Mouse (Mus musculus) olfactory bulb, adult 2 months (tissue): ENCODE data around the gene Lsm14a. TPM values are rescaled to one million over a fixed set of nuclear protein-coding genes. Genes with fewer than 3 reads are reported as not detected.
A peak's percentile ranks its signal among the peaks of the same experiment; 100 is the strongest.
"Not testable (repeated sequence)": the region's sequence is repeated elsewhere in the genome, so short reads cannot be mapped to it uniquely, and the experiment has no call there.

ENCODE experiments used
- H3K27ac ChIP-seq: fragments of 200-500 bp; 2 replicates; pipeline ENCODE4 v1.5.1; 2012; ENCODE audit warnings: low read depth, low read length; ENCODE audit not compliant: insufficient read depth
- H3K4me1 ChIP-seq: fragments of 200-500 bp; 2 replicates; pipeline ENCODE4 v1.6.1; 2012; ENCODE audit warnings: low read length; ENCODE audit not compliant: control insufficient read depth, insufficient read depth
- H3K4me3 ChIP-seq: fragments of 200-500 bp; 2 replicates; pipeline ENCODE4 v1.5.1; 2012; ENCODE audit warnings: mild to moderate bottlenecking, low read depth, low read length, moderate library complexity; ENCODE audit not compliant: insufficient read depth
- CTCF ChIP-seq: fragments of 200-500 bp; IDR thresholded peaks from 2 replicates; pipeline ENCODE4 v1.5.1; 2012; ENCODE audit warnings: low read depth, mild to moderate bottlenecking, low read length, moderate library complexity; ENCODE audit not compliant: insufficient read depth
- POLR2A ChIP-seq: fragments of 200-500 bp; IDR thresholded peaks from 2 replicates; pipeline ENCODE4 v1.6.1; 2012; ENCODE audit warnings: mild to moderate bottlenecking, low read depth, low read length, moderate library complexity; ENCODE audit not compliant: insufficient read depth
- WGBS: fragments of 180-500 bp; shearing (Covaris S2); methylation state at CpG from one replicate; pipeline ENCODE4 v1.1.7; 2018; 5-methylcytosine and 5-hydroxymethylcytosine counted together
- polyA plus RNA-seq: library from polyadenylated mRNA; stranded (reverse); fragments of >200 nt; gene quantifications from 2 replicates; pipeline ENCODE4 v1.2.4, GENCODE M21; 2012; ENCODE audit warnings: low replicate concordance; ENCODE audit not compliant: missing spikeins, insufficient read depth, insufficient read length

The Lsm14a gene
- polyA plus RNA-seq, 1 experiment: 429 TPM

- peaks cover 10% of the 10 kb centered on the region for H3K4me1 ChIP-seq
- no peak overlapping the region for H3K4me3 ChIP-seq
- no peak overlapping the region for H3K27ac ChIP-seq
- 95% methylated on average over 3 of the region's 3 CpGs for WGBS
- no peak for TF ChIP-seq CTCF
- TF ChIP-seq POLR2A: no peak
These were observed 46.1 kb downstream of the Lsm14a start for GRCm38 (mm10) chr7:34347041-34347440.

GRCm38 (mm10) chr7:34346505-34346904 lies 46.6 kb downstream of the Lsm14a start:
- Histone ChIP-seq H3K4me1 (peaks cover 13% of the 10 kb centered on the region), H3K4me3 (no peak overlapping the region), H3K27ac (no peak overlapping the region)
- TF ChIP-seq CTCF: no peak
- TF ChIP-seq POLR2A: no peak
- whole genome bisulfite sequencing: 98% methylated on average over 4 of the region's 4 CpGs

- H3K4me3 ChIP-seq: no peak overlapping the region
- 56% methylated on average over 10 of the region's 10 CpGs for WGBS
- no peak for TF ChIP-seq POLR2A
- TF ChIP-seq CTCF: no peak
- peaks cover 8% of the 10 kb centered on the region; the same call in 1 of the 2 replicates for H3K4me1 ChIP-seq
- H3K27ac ChIP-seq: peak overlapping the region; percentile 84
These were observed 50.9 kb downstream of the Lsm14a start for GRCm38 (mm10) chr7:34342040-34342793.

GRCm38 (mm10) chr7:34340841-34341240 lies 52.3 kb downstream of the Lsm14a start:
- H3K4me1 ChIP-seq: peaks cover 8% of the 10 kb centered on the region; the same call in 1 of the 2 replicates
- TF ChIP-seq POLR2A (no peak), CTCF (no peak)
- WGBS: 83% methylated on average over 5 of the region's 5 CpGs
- no peak overlapping the region for H3K4me3 ChIP-seq
- H3K27ac ChIP-seq: no peak overlapping the region

- 73% methylated on average over 5 of the region's 5 CpGs for WGBS
- TF ChIP-seq POLR2A (no peak), CTCF (no peak)
These were observed 54.0 kb downstream of the Lsm14a start for GRCm38 (mm10) chr7:34339164-34339489.

GRCm38 (mm10) chr7:34338445-34339163 lies 54.5 kb downstream of the Lsm14a start:
- Histone ChIP-seq H3K4me1 (peaks cover 6% of the 10 kb centered on the region; the same call in 1 of the 2 replicates), H3K4me3 (no peak overlapping the region), H3K27ac (no peak overlapping the region)
- WGBS: 77% methylated on average over 9 of the region's 9 CpGs
- TF ChIP-seq POLR2A (no peak), CTCF (no peak)

More at GRCm38 (mm10) chr7:34339164-34339489, 54.0 kb downstream of the Lsm14a start:
- H3K4me1 ChIP-seq: peaks cover 7% of the 10 kb centered on the region; the same call in 1 of the 2 replicates
- H3K27ac ChIP-seq: no peak overlapping the region
- no peak overlapping the region for H3K4me3 ChIP-seq

- 93% methylated on average over 2 of the region's 2 CpGs for WGBS
- H3K4me1 ChIP-seq: peaks cover 3% of the 10 kb centered on the region; the same call in 1 of the 2 replicates
- no peak for TF ChIP-seq POLR2A
- no peak for TF ChIP-seq CTCF
These were observed 55.8 kb downstream of the Lsm14a start for GRCm38 (mm10) chr7:34337268-34337667.

GRCm38 (mm10) chr7:34336545-34336944 lies 56.6 kb downstream of the Lsm14a start:
- H3K4me1 ChIP-seq, H3K27ac ChIP-seq, H3K4me3 ChIP-seq: not testable (repeated sequence)
- 88% methylated on average over 1 of the region's 1 CpGs for WGBS

More at GRCm38 (mm10) chr7:34337268-34337667, 55.8 kb downstream of the Lsm14a start:
- Histone ChIP-seq H3K27ac (no peak overlapping the region), H3K4me3 (no peak overlapping the region)

GRCm38 (mm10) chr7:34327493-34327892 lies 65.6 kb downstream of the Lsm14a start:
- H3K4me3 ChIP-seq: no peak overlapping the region
- no peak for TF ChIP-seq POLR2A
- no peak for TF ChIP-seq CTCF
- no peaks in the 10 kb centered on the region for H3K4me1 ChIP-seq
- 44% methylated on average over 3 of the region's 3 CpGs for WGBS
- H3K27ac ChIP-seq: 0 out of 2 replicates have a peak overlapping the region, but pooled peaks have one; percentile 20
